In genomic region chr6:38131801-38132231, GRCm38 (mm10) we compare ENCODE assay signal across 10 mouse cellular contexts. TPM values are rescaled to one million over a fixed set of nuclear protein-coding genes. Genes with fewer than 3 reads are reported as not detected.
DNase-seq lines count a peak whose midpoint lies in the region; ATAC-seq and TF ChIP-seq lines count a peak whose summit lies in the region.
"Had no signal": no experiment of that assay in that cellular context is flagged by ENCODE, and none has a peak within 500 bp of the region (broad histone marks: within the 10 kb centered on the region; RNA-seq: fewer than 3 reads in every experiment).

No protein-coding gene starts in this region.

- H3K27me3 ChIP-seq in intestine, embryonic 14.5 days (replicated peaks; ENCODE audit: control insufficient read depth, insufficient read depth, low read length) = no peaks in the 10 kb centered on the region
- no peaks in the 10 kb centered on the region for H3K27me3 ChIP-seq in intestine, postnatal 0 days (replicated peaks; ENCODE audit: control insufficient read depth, insufficient read depth, low read length)
- no peaks in the 10 kb centered on the region for H3K27me3 ChIP-seq in thymus, adult 2 months (ENCODE audit: control insufficient read depth, insufficient read depth, low read length)
- H3K27me3 ChIP-seq in forebrain, embryonic 11.5 days (ENCODE audit: control insufficient read depth, insufficient read depth, low read length) = no peaks in the 10 kb centered on the region
- H3K27me3 ChIP-seq: limb, embryonic 12.5 days had no signal

- H3K9ac ChIP-seq in intestine, embryonic 14.5 days (ENCODE audit: low read length) = no peak overlapping the region
- H3K9ac ChIP-seq in intestine, postnatal 0 days (ENCODE audit: low read depth, low read length) = no peak overlapping the region
- H3K9ac ChIP-seq in forebrain, embryonic 11.5 days (ENCODE audit: low read length) = no peak overlapping the region
- H3K9ac ChIP-seq: limb, embryonic 12.5 days had no signal

- 0 out of 2 replicates have a peak overlapping the region, but pooled peaks have one; percentile 33 for H3K27ac ChIP-seq in intestine, embryonic 14.5 days (ENCODE audit: low read depth)
- no peak overlapping the region for H3K27ac ChIP-seq in intestine, postnatal 0 days (ENCODE audit: low read depth, low read length)
- H3K27ac ChIP-seq in thymus, adult 2 months (ENCODE audit: control insufficient read depth, insufficient read depth, low read length) = no peak overlapping the region
- H3K27ac ChIP-seq in forebrain, embryonic 11.5 days (ENCODE audit: low read depth, low read length) = no peak overlapping the region
- H3K27ac ChIP-seq: limb, embryonic 12.5 days had no signal

- no peak for TF ChIP-seq POLR2A in thymus, adult 2 months (IDR thresholded peaks at IDR 0.05; ENCODE audit: control insufficient read depth, extremely low read depth, insufficient read depth, low read length, poor library complexity)

- no peak overlapping the region for H3K4me3 ChIP-seq in intestine, embryonic 14.5 days (ENCODE audit: low read depth, low read length)
- no peak overlapping the region for H3K4me3 ChIP-seq in intestine, postnatal 0 days (ENCODE audit: low read depth, low read length)
- H3K4me3 ChIP-seq in thymus, adult 2 months (ENCODE audit: control insufficient read depth, insufficient read depth, low read length) = no peak overlapping the region
- no peak overlapping the region for H3K4me3 ChIP-seq in forebrain, embryonic 11.5 days (ENCODE audit: low read depth, low read length)
- H3K4me3 ChIP-seq: limb, embryonic 12.5 days had no signal

- H3K4me1 ChIP-seq in intestine, embryonic 14.5 days (replicated peaks; ENCODE audit: control insufficient read depth, insufficient read depth, low read length) = no peaks in the 10 kb centered on the region
- no peaks in the 10 kb centered on the region for H3K4me1 ChIP-seq in intestine, postnatal 0 days (replicated peaks; ENCODE audit: control insufficient read depth, insufficient read depth, low read length)
- no peaks in the 10 kb centered on the region for H3K4me1 ChIP-seq in thymus, adult 2 months (replicated peaks; ENCODE audit: control insufficient read depth, insufficient read depth, low read length)
- H3K4me1 ChIP-seq in forebrain, embryonic 11.5 days (replicated peaks; ENCODE audit: control insufficient read depth, insufficient read depth, low read length) = no peaks in the 10 kb centered on the region
- H3K4me1 ChIP-seq: limb, embryonic 12.5 days had no signal

- DNase-seq in intestine, embryonic 14.5 days (ENCODE audit: low spot score) = no peak
- DNase-seq in adrenal gland, adult (ENCODE audit: inconsistent age in 2 of 2, low spot score in 1 of 2) = peak; percentile 74 to 89
- DNase-seq in gastrocnemius, postnatal 10 days = peak; percentile 70
- DNase-seq in kidney, postnatal 14 days = peak; percentile 72
- DNase-seq in thymus, adult 2 months = no peak
- no peak for DNase-seq in forebrain, embryonic 11.5 days (ENCODE audit: low spot score)
- no peak for DNase-seq in thymus, adult 18-20 months

- H3K9me3 ChIP-seq in intestine, embryonic 14.5 days (ENCODE audit: control insufficient read depth, low read length) = no peaks in the 10 kb centered on the region
- H3K9me3 ChIP-seq in intestine, postnatal 0 days (ENCODE audit: control insufficient read depth) = no peaks in the 10 kb centered on the region
- no peaks in the 10 kb centered on the region for H3K9me3 ChIP-seq in forebrain, embryonic 11.5 days (ENCODE audit: control insufficient read depth, low read length)

- peaks cover 46% of the 10 kb centered on the region for H3K36me3 ChIP-seq in intestine, embryonic 14.5 days (ENCODE audit: control insufficient read depth, insufficient read depth, low read length)
- no peaks in the 10 kb centered on the region; the same call in 1 of the 2 replicates for H3K36me3 ChIP-seq in intestine, postnatal 0 days (ENCODE audit: control insufficient read depth, insufficient read depth)
- H3K36me3 ChIP-seq in thymus, adult 2 months (ENCODE audit: control insufficient read depth, insufficient read depth, low read length) = no peaks in the 10 kb centered on the region
- peaks cover 5% of the 10 kb centered on the region; the same call in 1 of the 2 replicates for H3K36me3 ChIP-seq in forebrain, embryonic 11.5 days (ENCODE audit: control insufficient read depth, insufficient read depth, low read length)

- TF ChIP-seq CTCF in intestine, postnatal 0 days (IDR thresholded peaks at IDR 0.05; ENCODE audit: low read depth) = no peak
- TF ChIP-seq CTCF in thymus, adult 2 months (IDR thresholded peaks at IDR 0.05; ENCODE audit: borderline replicate concordance, control insufficient read depth, extremely low read depth, insufficient read depth, low read length, poor library complexity) = no peak

- WGBS in intestine, embryonic 14.5 days = 64% methylated on average over 4 of the region's 4 CpGs
- WGBS in intestine, postnatal 0 days = 51% methylated on average over 4 of the region's 4 CpGs
- WGBS in thymus, adult 2 months = 90% methylated on average over 4 of the region's 4 CpGs
- WGBS in forebrain, embryonic 11.5 days = 84% methylated on average over 4 of the region's 4 CpGs

- H3K4me2 ChIP-seq in intestine, embryonic 14.5 days (ENCODE audit: low read length) = no peak overlapping the region
- no peak overlapping the region for H3K4me2 ChIP-seq in intestine, postnatal 0 days (replicated peaks; ENCODE audit: low read depth)
- H3K4me2 ChIP-seq in forebrain, embryonic 11.5 days (ENCODE audit: low read depth, low read length, severe bottlenecking) = no peak overlapping the region
- H3K4me2 ChIP-seq: limb, embryonic 12.5 days had no signal

- no peak for ATAC-seq in intestine, embryonic 14.5 days (replicated peaks; ENCODE audit: low FRiP score, low TSS enrichment, low read depth)
- no peak for ATAC-seq in intestine, postnatal 0 days
- ATAC-seq in forebrain, embryonic 11.5 days (replicated peaks; ENCODE audit: low FRiP score) = no peak

RNA-seq across cellular contexts. Expression of gene Atp6v0a4, which starts 7.4 kb away (rescaled TPM):
- 0.97 and 1.9 TPM in 2 replicates for polyA plus RNA-seq in intestine, embryonic 14.5 days (2014; fragmentation: Nextera tagmentation; extraction: Ambion mirVana)
- 0.26 and 0.37 TPM in 2 replicates for polyA plus RNA-seq in intestine, postnatal 0 days (2015; fragmentation: Nextera tagmentation; extraction: Ambion mirVana)
- 1 to 10 TPM; 1.8 to 2.3 TPM for total RNA-seq in gastrocnemius, postnatal 10 days (2021)
- polyA plus RNA-seq in thymus, adult 2 months (2012; rRNA removed) = 0.54 and 1.2 TPM in 2 replicates
- polyA plus RNA-seq in forebrain, embryonic 11.5 days (2014; fragmentation: Nextera tagmentation; extraction: Ambion mirVana) = not detected in 2 replicates
- polyA plus RNA-seq: limb, embryonic 12.5 days had no signal

RNA-seq across cellular contexts. Expression of gene Tmem213, which starts 22.8 kb away (rescaled TPM):
- 0.31 TPM in 1 of 2 replicates, not detected in the other for polyA plus RNA-seq in intestine, embryonic 14.5 days (2014; fragmentation: Nextera tagmentation; extraction: Ambion mirVana)
- polyA plus RNA-seq in intestine, postnatal 0 days (2015; fragmentation: Nextera tagmentation; extraction: Ambion mirVana) = not detected in 2 replicates
- not detected for total RNA-seq in gastrocnemius, postnatal 10 days (2021)
- polyA plus RNA-seq in thymus, adult 2 months (2012; rRNA removed) = 0.38 TPM in 1 of 2 replicates, not detected in the other
- polyA plus RNA-seq in forebrain, embryonic 11.5 days (2014; fragmentation: Nextera tagmentation; extraction: Ambion mirVana) = not detected in 2 replicates
- total RNA-seq: common myeloid progenitor, adult 5-6 weeks had no signal

Comparison
In these comparisons a context has a peak if more than half of its experiments do, and no peak if none do; other contexts are left out.
1. DNase-seq: peak in adrenal gland, adult (2 of 2), gastrocnemius, postnatal 10 days (single experiment) and kidney, postnatal 14 days (single experiment); none in intestine, embryonic 14.5 days (single experiment), thymus, adult 2 months (single experiment), forebrain, embryonic 11.5 days (single experiment) and thymus, adult 18-20 months (0 of 2).